ENCODE assay signal across 21 mouse cellular contexts in the genomic region with DNA sequence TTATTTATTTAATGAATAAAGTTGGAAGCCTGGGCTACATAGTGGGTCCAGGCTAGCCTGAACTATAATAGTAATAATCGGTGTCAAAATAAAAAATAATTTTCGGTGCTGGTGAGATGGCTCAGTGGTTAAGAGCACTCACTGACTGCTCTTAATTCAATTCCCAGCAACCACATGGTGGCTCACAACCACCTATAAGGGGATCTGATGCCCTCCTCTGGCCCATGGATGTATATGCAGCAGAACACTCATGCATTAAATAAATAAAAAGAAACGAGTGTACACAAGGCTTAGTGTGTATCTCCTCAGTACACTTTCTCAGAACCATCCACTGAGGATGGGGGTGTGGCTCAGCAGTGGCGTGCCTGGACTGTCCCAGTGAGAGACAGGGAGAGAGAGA. TPM values are rescaled to one million over a fixed set of nuclear protein-coding genes. Genes with fewer than 3 reads are reported as not detected.
DNase-seq lines count a peak whose midpoint lies in the region; ATAC-seq and TF ChIP-seq lines count a peak whose summit lies in the region.
"Had no signal": no experiment of that assay in that cellular context is flagged by ENCODE, and none has a peak within 500 bp of the region (broad histone marks: within the 10 kb centered on the region; RNA-seq: fewer than 3 reads in every experiment).

No protein-coding gene starts in this region.

- no peaks in the 10 kb centered on the region for H3K9me3 ChIP-seq in liver, embryonic 14.5 days (ENCODE audit: control insufficient read depth, low read length)
- H3K9me3 ChIP-seq in liver, embryonic 12.5 days (replicated peaks): no peaks in the 10 kb centered on the region
- H3K9me3 ChIP-seq in CH12.LX (replicated peaks; ENCODE audit: low read length): no peaks in the 10 kb centered on the region
- H3K9me3 ChIP-seq: embryonic facial prominence, embryonic 10.5 days; G1E; kidney, embryonic 15.5 days; limb, embryonic 13.5 days; lung, embryonic 15.5 days; megakaryocyte, embryonic 14.5 days had no signal

- no peak overlapping the region for H3K4me3 ChIP-seq in liver, embryonic 14.5 days (ENCODE audit: insufficient read depth in 1 of 2, low read depth in 2 of 2, low read length in 2 of 2)
- H3K4me3 ChIP-seq in liver, embryonic 12.5 days: no peak overlapping the region
- no peak overlapping the region for H3K4me3 ChIP-seq in CH12.LX (replicated peaks in 1 of 3; ENCODE audit: low read depth in 2 of 3, low read length in 2 of 3, poor library complexity in 1 of 3)
- H3K4me3 ChIP-seq: embryonic facial prominence, embryonic 10.5 days; erythroblast, embryonic 14.5 days; kidney, embryonic 15.5 days; left cerebral cortex, adult 2 months; limb, embryonic 13.5 days; lung, embryonic 15.5 days had no signal

- H3K27me3 ChIP-seq in liver, embryonic 14.5 days (ENCODE audit: control insufficient read depth, insufficient read depth, low read length): no peaks in the 10 kb centered on the region; the same call in 1 of the 2 replicates
- H3K27me3 ChIP-seq in liver, embryonic 12.5 days (replicated peaks): peaks cover 55% of the 10 kb centered on the region
- H3K27me3 ChIP-seq in CH12.LX (replicated peaks): peaks cover 59% of the 10 kb centered on the region

- TF ChIP-seq CTCF in liver, embryonic 14.5 days (IDR thresholded peaks at IDR 0.05; ENCODE audit: low read depth): peak; percentile 32; the same call in 1 of the 2 replicates
- peak in 1 of 2 experiments; percentile 62; a peak in 2 of 4 replicates for TF ChIP-seq CTCF in CH12.LX (conservative IDR thresholded peaks at IDR 0.05 in 1 of 2, IDR thresholded peaks at IDR 0.05 in 1 of 2; ENCODE audit: low read depth in 2 of 2, low read length in 2 of 2)

- dilution Hi-C loops in CH12.LX (cut with MboI; ENCODE audit: extremely low pct_ligation_motif_present, extremely low pct_unique_long_range_greater_than_20kb, low sequenced_read_pairs): no loop called here

- DNase-seq in liver, embryonic 14.5 days (ENCODE audit: low read depth in 3 of 3, low spot score in 3 of 3): no peak
- DNase-seq in CH12.LX (ENCODE audit: extremely low read depth): no peak
- peak; percentile 30 for DNase-seq in MN1 (ENCODE audit: low spot score)
- peak; percentile 37 for DNase-seq in naive thymus-derived CD4-positive, alpha-beta T cell, adult 2 months (ENCODE audit: low read depth)
- DNase-seq in heart, adult 8-10 months (ENCODE audit: low spot score): no peak
- no peak for DNase-seq in left cerebral cortex, postnatal 25 days (ENCODE audit: low spot score in 2 of 2)
- DNase-seq: adrenal gland, postnatal 36 days; cerebellum, postnatal 10 days; gastrocnemius, postnatal 14 days; retina, postnatal 1 day had no signal

- H3K36me3 ChIP-seq in liver, embryonic 14.5 days (replicated peaks; ENCODE audit: control insufficient read depth, insufficient read depth, low read depth): no peaks in the 10 kb centered on the region
- no peaks in the 10 kb centered on the region for H3K36me3 ChIP-seq in liver, embryonic 12.5 days
- H3K36me3 ChIP-seq in CH12.LX (replicated peaks in 1 of 2; ENCODE audit: control insufficient read depth in 1 of 2, insufficient read depth in 1 of 2, low read length in 1 of 2): no peaks in the 10 kb centered on the region
- H3K36me3 ChIP-seq: embryonic facial prominence, embryonic 10.5 days; G1E; kidney, embryonic 15.5 days; limb, embryonic 13.5 days; lung, embryonic 15.5 days had no signal

- H3K4me1 ChIP-seq in liver, embryonic 14.5 days (replicated peaks; ENCODE audit: control insufficient read depth in 2 of 2, insufficient read depth in 2 of 2, low read length in 1 of 2): peaks cover 0 to 3% of the 10 kb centered on the region in 2 experiments; a peak in 1 of 4 replicates
- peaks cover 14% of the 10 kb centered on the region for H3K4me1 ChIP-seq in liver, embryonic 12.5 days
- 0 out of 4 replicates have a peak, but pooled peaks cover 0 to 1% of the 10 kb centered on the region in 2 experiments for H3K4me1 ChIP-seq in CH12.LX (ENCODE audit: control insufficient read depth in 1 of 2, insufficient read depth in 2 of 2)

- H3K9ac ChIP-seq in liver, embryonic 14.5 days (replicated peaks): no peak overlapping the region
- no peak overlapping the region for H3K9ac ChIP-seq in liver, embryonic 12.5 days
- H3K9ac ChIP-seq in CH12.LX (ENCODE audit: insufficient read depth, low read depth): no peak overlapping the region
- H3K9ac ChIP-seq: kidney, embryonic 15.5 days; limb, embryonic 13.5 days; lung, embryonic 15.5 days had no signal

- no peak; the same call in 1 of the 2 replicates for TF ChIP-seq RAD21 in CH12.LX (IDR thresholded peaks at IDR 0.05; ENCODE audit: low read depth, low read length)

- H3K27ac ChIP-seq in liver, embryonic 14.5 days: no peak overlapping the region
- H3K27ac ChIP-seq in liver, embryonic 12.5 days: no peak overlapping the region
- no peak overlapping the region for H3K27ac ChIP-seq in CH12.LX (ENCODE audit: insufficient read depth, low read depth)
- H3K27ac ChIP-seq: embryonic facial prominence, embryonic 10.5 days; kidney, embryonic 15.5 days; left cerebral cortex, adult 2 months; limb, embryonic 13.5 days; lung, embryonic 15.5 days had no signal

- no peak for ATAC-seq in liver, embryonic 14.5 days (ENCODE audit: insufficient read depth)
- no peak for ATAC-seq in liver, embryonic 12.5 days
- ATAC-seq: activated CD4-positive, CD25-positive, alpha-beta regulatory T cell, adult 4 months had no signal

- TF ChIP-seq POLR2A in CH12.LX (IDR thresholded peaks at IDR 0.05; ENCODE audit: low read depth, low read length): no peak

- no peak for TF ChIP-seq EP300 in liver, embryonic 14.5 days (IDR thresholded peaks at IDR 0.05; ENCODE audit: low read depth)
- no peak for TF ChIP-seq EP300 in CH12.LX (IDR thresholded peaks at IDR 0.05; ENCODE audit: low read length)

- in situ Hi-C loops in CH12.LX (cut with MboI; ENCODE audit: low pct_ligation_motif_present, low pct_unique_long_range_greater_than_20kb, low sequenced_read_pairs): loop anchor here (25.0 kb wide), 1 partner anchor 208 kb away; a partner anchor contains a TSS

- no peaks in the 10 kb centered on the region for H3K79me2 ChIP-seq in CH12.LX (replicated peaks; ENCODE audit: control insufficient read depth, extremely low read depth, insufficient read depth, poor library complexity, severe bottlenecking)

- intact Hi-C loops in left cerebral cortex, postnatal 25 days (cut with DNase I): no loop called here

- 43% methylated on average over 4 of the region's 4 CpGs for WGBS in liver, embryonic 14.5 days (ENCODE audit: insufficient replicate concordance)
- WGBS in liver, embryonic 12.5 days (ENCODE audit: insufficient replicate concordance): 50% methylated on average over 4 of the region's 4 CpGs

- no peak overlapping the region for H3K4me2 ChIP-seq in liver, embryonic 14.5 days (ENCODE audit: low read depth)
- H3K4me2 ChIP-seq in liver, embryonic 12.5 days: no peak overlapping the region
- H3K4me2 ChIP-seq in CH12.LX (ENCODE audit: insufficient read depth, low read depth, poor library complexity, severe bottlenecking): no peak overlapping the region
- H3K4me2 ChIP-seq: kidney, embryonic 15.5 days; limb, embryonic 13.5 days; lung, embryonic 15.5 days had no signal

RNA-seq across cellular contexts. Expression of a gene that starts 28.7 kb away (rescaled TPM):
- 4.4 and 5.5 TPM in 2 replicates for polyA plus RNA-seq in liver, embryonic 14.5 days (2012; rRNA removed)
- polyA plus RNA-seq in liver, embryonic 14.5 days (2014; fragmentation: Nextera tagmentation; extraction: Ambion mirVana): 9.8 and 10.2 TPM in 2 replicates
- polyA plus RNA-seq in liver, embryonic 12.5 days (2016; fragmentation: Nextera tagmentation; extraction: Ambion mirVana): 17.1 and 18.9 TPM in 2 replicates
- total RNA-seq in CH12.LX (2012; rRNA removed): 26.3 and 31.9 TPM in 2 replicates
- 20.0 and 21.7 TPM in 2 replicates for total RNA-seq in CH12.LX (2014; rRNA removed)
- 24.8 and 25.2 TPM in 2 replicates for polyA plus RNA-seq in CH12.LX (2012; ENCODE audit: insufficient read length, low read depth)
- total RNA-seq in heart, adult 8-10 months (2022): 10 to 100 TPM in 3 of 4 experiments, 1 to 10 TPM in 1; 9.6 to 14.0 (median 10.7) TPM
- 10 to 100 TPM; 30.1 to 30.7 TPM for total RNA-seq in left cerebral cortex, postnatal 25 days (2021)

RNA-seq across cellular contexts. Expression of a gene that starts 31.1 kb away (rescaled TPM):
- 14.7 and 18.5 TPM in 2 replicates for polyA plus RNA-seq in liver, embryonic 14.5 days (2012; rRNA removed)
- polyA plus RNA-seq in liver, embryonic 14.5 days (2014; fragmentation: Nextera tagmentation; extraction: Ambion mirVana): 6.6 and 8.4 TPM in 2 replicates
- 11.6 and 12.2 TPM in 2 replicates for polyA plus RNA-seq in liver, embryonic 12.5 days (2016; fragmentation: Nextera tagmentation; extraction: Ambion mirVana)
- total RNA-seq in CH12.LX (2012; rRNA removed) (not detected in 2 replicates), CH12.LX (2014; rRNA removed) (not detected in 2 replicates)
- polyA plus RNA-seq in CH12.LX (2012; ENCODE audit: insufficient read length, low read depth): not detected in 2 replicates
- 10 to 100 TPM; 18.0 to 39.9 (median 21.3) TPM for total RNA-seq in heart, adult 8-10 months (2022)
- total RNA-seq in left cerebral cortex, postnatal 25 days (2021): 1 to 10 TPM; 4.6 to 5.7 TPM
- polyA plus RNA-seq: activated CD4-positive, CD25-positive, alpha-beta regulatory T cell, adult 4 months; G1E had no signal

RNA-seq across cellular contexts. Expression of a gene that starts 42.7 kb away (rescaled TPM):
- 0.29 and 0.30 TPM in 2 replicates for polyA plus RNA-seq in liver, embryonic 14.5 days (2012; rRNA removed)
- polyA plus RNA-seq in liver, embryonic 14.5 days (2014; fragmentation: Nextera tagmentation; extraction: Ambion mirVana): 0.06 and 0.10 TPM in 2 replicates
- 1.2 and 1.3 TPM in 2 replicates for polyA plus RNA-seq in liver, embryonic 12.5 days (2016; fragmentation: Nextera tagmentation; extraction: Ambion mirVana)
- total RNA-seq in CH12.LX (2012; rRNA removed) (0.64 and 0.80 TPM in 2 replicates), CH12.LX (2014; rRNA removed) (0.20 and 0.56 TPM in 2 replicates)
- 0.40 TPM in 1 of 2 replicates, not detected in the other for polyA plus RNA-seq in CH12.LX (2012; ENCODE audit: insufficient read length, low read depth)
- under 1 TPM; 0.37 to 0.57 (median 0.47) TPM for total RNA-seq in heart, adult 8-10 months (2022)
- total RNA-seq in left cerebral cortex, postnatal 25 days (2021): 10 to 100 TPM; 25.3 to 28.7 TPM
- total RNA-seq: G1E; monocyte, adult 5-6 weeks had no signal
- polyA plus RNA-seq: activated CD4-positive, CD25-positive, alpha-beta regulatory T cell, adult 4 months; erythroblast, embryonic 14.5 days had no signal

RNA-seq across cellular contexts. Expression of a gene that starts 47.3 kb away (rescaled TPM):
- polyA plus RNA-seq in liver, embryonic 14.5 days (2012; rRNA removed): 9.7 and 10.0 TPM in 2 replicates
- 25.6 and 26.7 TPM in 2 replicates for polyA plus RNA-seq in liver, embryonic 14.5 days (2014; fragmentation: Nextera tagmentation; extraction: Ambion mirVana)
- polyA plus RNA-seq in liver, embryonic 12.5 days (2016; fragmentation: Nextera tagmentation; extraction: Ambion mirVana): 38.2 and 44.3 TPM in 2 replicates
- total RNA-seq in CH12.LX (2012; rRNA removed) (20.1 and 22.0 TPM in 2 replicates), CH12.LX (2014; rRNA removed) (21.6 and 24.1 TPM in 2 replicates)
- 40.8 and 43.6 TPM in 2 replicates for polyA plus RNA-seq in CH12.LX (2012; ENCODE audit: insufficient read length, low read depth)
- 10 to 100 TPM; 39.8 to 47.6 (median 44.6) TPM for total RNA-seq in heart, adult 8-10 months (2022)
- 10 to 100 TPM; 52.4 to 53.4 TPM for total RNA-seq in left cerebral cortex, postnatal 25 days (2021)

RNA-seq across cellular contexts. Expression of a gene that starts 56.0 kb away (rescaled TPM):
- polyA plus RNA-seq in liver, embryonic 14.5 days (2012; rRNA removed): 36.7 and 43.3 TPM in 2 replicates
- 46.0 and 50.1 TPM in 2 replicates for polyA plus RNA-seq in liver, embryonic 14.5 days (2014; fragmentation: Nextera tagmentation; extraction: Ambion mirVana)
- 97.8 and 104 TPM in 2 replicates for polyA plus RNA-seq in liver, embryonic 12.5 days (2016; fragmentation: Nextera tagmentation; extraction: Ambion mirVana)
- 62.1 and 70.0 TPM in 2 replicates for total RNA-seq in CH12.LX (2012; rRNA removed)
- 60.7 and 79.1 TPM in 2 replicates for total RNA-seq in CH12.LX (2014; rRNA removed)
- polyA plus RNA-seq in CH12.LX (2012; ENCODE audit: insufficient read length, low read depth): 118 and 141 TPM in 2 replicates
- total RNA-seq in heart, adult 8-10 months (2022): 10 to 100 TPM; 18.0 to 31.3 (median 23.7) TPM
- total RNA-seq in left cerebral cortex, postnatal 25 days (2021): 10 to 100 TPM; 49.7 to 51.0 TPM

Comparison
In these comparisons a context has a peak if more than half of its experiments do, and no peak if none do; other contexts are left out.
1. DNase-seq: peak in MN1 (single experiment) and naive thymus-derived CD4-positive, alpha-beta T cell, adult 2 months (single experiment); none in liver, embryonic 14.5 days (0 of 3), CH12.LX (single experiment), heart, adult 8-10 months (single experiment) and left cerebral cortex, postnatal 25 days (0 of 2).
2. RNA of a gene that starts 31.1 kb away (total RNA-seq): 18.0 to 39.9 TPM in heart, adult 8-10 months and 4.6 to 5.7 TPM in left cerebral cortex, postnatal 25 days; not detected in CH12.LX; every median in the first group is over 4 times any median in the second.
3. RNA of a gene that starts 42.7 kb away (total RNA-seq): 25.3 to 28.7 TPM in left cerebral cortex, postnatal 25 days; 0.20 to 0.80 TPM in CH12.LX and 0.37 to 0.57 TPM in heart, adult 8-10 months; every median in the first group is over 10 times any median in the second.